8 mouse cellular contexts compared by ENCODE assay signal in genomic region chr2:115852615-115853014, GRCm38 (mm10).
A peak's percentile ranks its signal among the peaks of the same experiment; 100 is the strongest.
DNase-seq lines count a peak whose midpoint lies in the region; ATAC-seq and TF ChIP-seq lines count a peak whose summit lies in the region.

No protein-coding gene starts in this region.

- H3K9me3 ChIP-seq in embryonic facial prominence, embryonic 13.5 days = no peaks in the 10 kb centered on the region

- intact Hi-C loops in left cerebral cortex, postnatal 10 days (cut with DNase I) = loop anchor here (5.0 to 10.0 kb wide), 2 partner anchors 588 to 1000 kb away; no protein-coding TSS in a partner anchor

- peak overlapping the region; percentile 57 for H3K4me2 ChIP-seq in embryonic facial prominence, embryonic 13.5 days
- peak overlapping the region; percentile 30 for H3K4me2 ChIP-seq in myocyte (ENCODE audit: low read depth)

- H3ac ChIP-seq in myocyte (ENCODE audit: control insufficient read depth, insufficient read length) = no peak overlapping the region

- ATAC-seq in embryonic facial prominence, embryonic 13.5 days (ENCODE audit: insufficient number of reproducible peaks, insufficient read depth, low FRiP score, low TSS enrichment, low read depth) = no peak

- peaks cover 78% of the 10 kb centered on the region for H3K27me3 ChIP-seq in embryonic facial prominence, embryonic 13.5 days
- no peaks in the 10 kb centered on the region for H3K27me3 ChIP-seq in myocyte (ENCODE audit: control insufficient read depth, insufficient read depth, insufficient read length)

- no peak overlapping the region for H3K27ac ChIP-seq in embryonic facial prominence, embryonic 13.5 days

- H3K36me3 ChIP-seq in embryonic facial prominence, embryonic 13.5 days = no peaks in the 10 kb centered on the region
- H3K36me3 ChIP-seq in myocyte (ENCODE audit: control insufficient read depth, insufficient read depth) = no peaks in the 10 kb centered on the region

- no peak for TF ChIP-seq POLR2A in lung, adult 2 months (IDR thresholded peaks at IDR 0.05; ENCODE audit: borderline replicate concordance, extremely low read depth, low read depth, low read length)
- TF ChIP-seq POLR2A in myocyte (IDR thresholded peaks at IDR 0.05; ENCODE audit: insufficient read length, low read depth) = no peak

- TF ChIP-seq CTCF in lung, adult 2 months (IDR thresholded peaks at IDR 0.05; ENCODE audit: insufficient read depth, low read length) = no peak

- peaks cover 2% of the 10 kb centered on the region; the same call in 1 of the 2 replicates for H3K4me1 ChIP-seq in lung, adult 2 months (ENCODE audit: control insufficient read depth, insufficient read depth, low read length)
- peaks cover 16% of the 10 kb centered on the region for H3K4me1 ChIP-seq in embryonic facial prominence, embryonic 13.5 days

- H3K79me2 ChIP-seq in myocyte (ENCODE audit: control insufficient read depth, insufficient read depth) = no peaks in the 10 kb centered on the region

- DNase-seq in lung, adult 2 months = peak; percentile 7
- no peak for DNase-seq in lung, adult 18-20 months
- DNase-seq in heart, postnatal 4 days = peak; percentile 72
- peak; percentile 38 to 66 for DNase-seq in left cerebral cortex, postnatal 10 days (ENCODE audit: extremely low spot score in 1 of 2, low spot score in 2 of 2)
- DNase-seq in ovary, postnatal 14 days (ENCODE audit: low spot score) = no peak
- no peak for DNase-seq in adipocyte (ENCODE audit: low spot score)

- H3K4me3 ChIP-seq in lung, adult 2 months (replicated peaks; ENCODE audit: extremely low read depth, low read depth, low read length) = no peak overlapping the region
- peak overlapping the region; percentile 34 for H3K4me3 ChIP-seq in embryonic facial prominence, embryonic 13.5 days
- no peak overlapping the region for H3K4me3 ChIP-seq in myocyte

- 6% methylated on average over 22 of the region's 22 CpGs for WGBS in lung, adult 2 months
- 2% methylated on average over 22 of the region's 22 CpGs for WGBS in embryonic facial prominence, embryonic 13.5 days

- peak overlapping the region; percentile 41; the same call in 1 of the 2 replicates for H3K9ac ChIP-seq in embryonic facial prominence, embryonic 13.5 days

TF ChIP-seq in myocyte, 11 proteins besides CTCF, POLR2A, EP300 and RAD21:
- TF ChIP-seq USF1 (IDR thresholded peaks at IDR 0.05; ENCODE audit: low read depth) (no peak), SRF (IDR thresholded peaks at IDR 0.05; ENCODE audit: control insufficient read depth, insufficient read length, low read depth) (no peak), TCF12 (IDR thresholded peaks at IDR 0.05; ENCODE audit: insufficient read depth, poor library complexity, severe bottlenecking) (no peak), MYOD1 (IDR thresholded peaks at IDR 0.05; ENCODE audit: control insufficient read depth in 1 of 3, insufficient read length in 2 of 3, low read depth in 2 of 3) (peak in 2 of 3 experiments; percentile 70 to 72), E2F4 (IDR thresholded peaks at IDR 0.05; ENCODE audit: insufficient read depth) (no peak), MYOG (IDR thresholded peaks at IDR 0.05; ENCODE audit: control insufficient read depth in 1 of 3, insufficient read depth in 1 of 3, insufficient read length in 2 of 3, low read depth in 2 of 3) (peak in 2 of 3 experiments; percentile 67 to 78)

Comparison
In these comparisons a context has a peak if more than half of its experiments do, and no peak if none do; other contexts are left out.
1. DNase-seq: peak in lung, adult 2 months (single experiment), heart, postnatal 4 days (single experiment) and left cerebral cortex, postnatal 10 days (2 of 2); none in lung, adult 18-20 months (0 of 2), ovary, postnatal 14 days (single experiment) and adipocyte (single experiment).